Mouse (Mus musculus): ENCODE results near the gene Efhc1. TPM values are rescaled to one million over a fixed set of nuclear protein-coding genes. Genes with fewer than 3 reads are reported as not detected.
A peak's percentile ranks its signal among the peaks of the same experiment; 100 is the strongest.
"Not testable (repeated sequence)": the region's sequence is repeated elsewhere in the genome, so short reads cannot be mapped to it uniquely, and the experiment has no call there.

Gene Efhc1
- 0.88 and 1.3 TPM in 2 replicates for polyA plus RNA-seq (2015; fragmentation: Nextera tagmentation; extraction: Ambion mirVana)

DNA sequence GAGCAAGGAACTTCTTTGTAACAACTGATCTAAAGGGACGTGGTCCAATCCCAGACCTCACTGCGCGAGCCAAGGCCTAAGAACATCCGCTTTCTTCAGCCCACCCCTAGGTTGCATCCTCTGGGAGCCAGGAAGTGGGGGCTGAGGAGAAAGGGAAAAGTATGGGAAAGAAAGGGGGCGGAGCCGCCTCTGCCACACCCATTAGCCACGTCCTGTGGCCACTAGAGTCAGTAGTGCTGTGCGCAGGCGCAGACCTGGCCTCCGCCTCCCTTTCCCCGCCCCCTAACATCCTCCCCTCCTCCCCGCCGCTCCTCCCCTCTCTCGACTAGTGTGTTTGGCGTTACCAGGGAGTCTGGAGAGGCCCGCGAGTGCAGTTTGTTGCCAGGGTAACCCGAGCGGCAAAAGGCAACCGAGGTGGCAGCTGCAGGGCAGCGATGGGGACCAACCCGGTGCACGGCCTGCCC lies at the start of gene Efhc1:
Gene Efhc1, plus strand, starts transcription at position 327 of the 464 bp plus-strand sequence.
- peak; percentile 89 for DNase-seq (ENCODE audit: low spot score)

DNA sequence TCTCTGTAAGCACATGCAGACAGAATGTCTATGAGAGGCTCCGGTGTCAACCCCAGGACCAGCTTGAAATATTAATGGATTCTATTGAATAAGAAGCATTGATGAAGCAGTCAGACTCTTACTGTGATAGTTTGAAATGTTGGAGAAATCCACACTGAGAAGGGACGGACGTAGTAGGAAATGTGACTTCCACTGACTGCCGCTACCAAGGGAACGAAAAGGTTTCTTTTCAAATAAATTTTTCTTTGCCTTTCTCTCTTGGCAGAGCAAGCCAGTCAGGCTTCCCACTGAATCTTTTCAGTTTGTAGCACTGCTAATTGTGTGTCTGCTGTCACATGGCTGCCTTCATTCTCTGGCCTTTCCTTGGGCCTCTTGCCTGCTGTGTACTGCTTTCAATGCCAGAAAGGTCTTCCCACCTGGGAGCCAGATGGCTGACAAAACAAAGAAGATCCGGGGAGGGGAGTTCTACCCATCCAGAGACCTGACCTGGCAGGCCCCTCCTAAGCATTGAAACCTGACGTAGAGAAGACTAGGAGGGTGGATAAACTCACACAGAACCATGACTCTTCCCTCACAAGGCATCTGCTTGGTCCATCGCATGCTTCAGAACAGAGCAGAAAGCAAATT lies 45.8 kb upstream of the Efhc1 start:
- no peak for DNase-seq (ENCODE audit: low spot score)

DNA sequence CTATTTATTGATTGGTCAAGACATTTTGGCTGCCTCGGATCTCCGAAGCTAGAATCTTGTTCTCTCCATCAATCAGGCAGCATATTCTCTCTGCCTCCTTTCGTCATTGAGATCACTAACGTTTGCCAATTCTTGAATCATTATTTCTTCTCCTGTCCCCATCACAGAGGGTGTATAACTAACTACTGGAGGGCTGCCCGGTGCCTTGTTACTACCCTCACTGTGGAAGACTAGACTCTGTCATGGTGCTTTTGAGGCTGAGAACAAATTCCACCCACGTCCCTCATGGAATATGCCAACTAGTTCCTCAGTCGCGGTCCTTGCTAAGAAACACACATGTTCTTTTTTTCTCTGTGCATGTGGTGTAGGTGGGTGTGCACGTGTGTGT lies 45.3 kb upstream of the Efhc1 start:
- DNase-seq (ENCODE audit: low spot score), result no peak

DNA sequence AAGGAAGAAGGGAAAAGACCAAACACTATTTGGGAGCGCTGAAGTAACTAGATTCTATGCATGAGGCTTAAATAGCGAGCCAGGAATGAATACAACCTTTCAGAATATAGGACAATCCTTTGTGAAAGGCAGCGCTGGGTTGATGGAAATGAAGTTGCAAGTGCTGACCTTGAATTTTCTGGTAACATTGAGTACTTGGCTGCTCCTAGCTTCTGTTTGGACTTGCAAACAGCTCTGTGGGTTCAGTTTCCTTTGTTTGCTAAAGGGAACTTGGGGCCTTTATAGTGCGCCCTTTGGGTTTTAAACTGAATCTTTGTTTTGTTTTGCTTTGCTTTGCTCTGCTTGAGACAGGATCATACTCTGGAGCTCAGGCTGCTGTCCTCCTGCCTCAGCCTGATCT lies 42.9 kb upstream of the Efhc1 start:
- DNase-seq (ENCODE audit: low spot score), result no peak

DNA sequence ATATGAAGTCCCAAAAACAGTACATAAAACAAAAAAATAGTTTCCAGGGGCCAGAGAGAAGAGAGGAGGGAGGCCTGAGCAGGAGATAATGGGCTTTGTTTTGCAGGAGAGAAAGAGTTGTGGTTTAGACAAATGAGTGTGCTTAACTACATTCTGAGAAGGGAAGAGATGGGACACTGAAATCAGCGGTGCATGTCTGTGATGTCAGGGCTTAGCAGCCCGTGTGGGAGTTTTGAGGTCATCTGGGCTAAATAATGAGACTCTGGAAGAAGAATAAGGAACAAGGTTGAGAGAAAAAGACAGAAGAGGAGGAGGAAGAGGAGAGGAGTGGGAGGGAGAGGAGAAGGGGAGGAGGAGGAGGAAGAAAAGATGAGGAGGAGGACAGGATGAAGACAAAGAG lies 39.3 kb upstream of the Efhc1 start:
- DNase-seq (ENCODE audit: low spot score), result no peak

DNA sequence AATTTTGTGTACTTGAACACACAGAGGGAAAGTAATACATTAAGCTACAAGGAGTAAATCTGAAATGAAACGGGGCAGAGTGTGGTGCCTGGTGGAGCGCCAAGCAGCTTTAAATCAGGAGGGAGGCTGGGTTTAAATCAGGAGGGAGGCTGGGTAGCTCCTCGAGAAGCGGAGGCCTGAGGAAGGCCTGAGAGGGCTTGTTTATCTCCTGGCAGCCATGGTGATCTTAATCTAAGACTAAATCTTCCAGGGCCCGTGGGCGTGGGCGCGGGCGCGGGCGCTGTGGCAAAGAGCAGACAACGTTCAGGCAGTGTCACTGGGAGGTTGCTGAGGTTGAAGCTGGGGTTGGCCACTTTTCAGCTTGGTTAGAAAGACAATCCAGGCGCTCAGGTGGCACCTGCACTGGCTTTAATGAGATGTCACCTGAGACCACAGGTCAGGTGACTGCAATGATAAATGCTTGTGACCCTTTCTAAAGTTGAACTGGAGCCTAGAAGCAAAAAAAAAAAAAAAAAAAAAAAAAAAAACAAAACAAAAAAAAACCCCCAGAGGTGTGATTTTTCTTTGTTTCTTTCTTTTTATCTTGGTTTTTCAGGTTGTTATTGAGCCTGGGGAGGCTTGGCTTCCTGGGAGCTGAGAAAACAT lies 38.8 kb upstream of the Efhc1 start:
- peak; percentile 16 for DNase-seq (ENCODE audit: low spot score)

DNA sequence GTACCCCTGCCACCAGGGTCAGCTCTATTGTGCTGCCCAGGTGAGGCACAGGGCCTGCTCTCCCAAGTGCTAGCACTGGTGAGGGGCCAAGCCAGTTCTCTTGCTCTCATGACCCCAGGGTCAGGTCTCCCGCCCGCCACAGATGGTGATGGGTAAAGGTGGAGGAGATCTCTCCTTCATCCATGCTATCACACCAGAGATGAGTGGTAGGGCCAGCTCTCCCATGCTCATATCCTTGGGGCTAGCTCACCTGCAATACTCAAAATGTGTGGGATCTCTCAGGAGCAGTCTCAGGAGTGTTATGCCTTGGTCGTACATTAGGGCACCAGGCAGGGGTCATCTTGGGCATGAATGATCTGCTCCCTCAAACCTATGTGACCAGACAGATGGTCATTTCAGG lies 36.7 kb upstream of the Efhc1 start:
- DNase-seq (ENCODE audit: low spot score), result no peak

DNA sequence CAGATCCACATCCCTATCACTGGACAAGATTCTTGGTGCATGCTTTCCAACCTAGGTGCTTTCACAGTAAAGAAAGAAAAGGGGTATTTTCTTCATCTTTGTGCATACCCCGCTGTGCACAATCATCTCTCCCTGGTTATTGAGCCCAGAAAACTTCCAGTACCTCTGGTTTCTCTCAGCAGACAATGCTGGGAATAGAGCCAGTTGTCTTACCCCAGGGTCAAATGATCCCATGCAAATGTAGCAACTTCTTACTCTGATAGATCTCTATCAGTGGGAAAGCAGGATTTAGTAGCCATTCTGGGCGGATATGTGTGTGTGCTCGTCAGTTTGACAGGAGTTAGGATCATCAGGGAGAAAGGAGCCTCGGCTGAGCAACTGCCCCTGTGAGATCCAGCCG lies 35.8 kb upstream of the Efhc1 start:
- DNase-seq (ENCODE audit: low spot score), result no peak

DNA sequence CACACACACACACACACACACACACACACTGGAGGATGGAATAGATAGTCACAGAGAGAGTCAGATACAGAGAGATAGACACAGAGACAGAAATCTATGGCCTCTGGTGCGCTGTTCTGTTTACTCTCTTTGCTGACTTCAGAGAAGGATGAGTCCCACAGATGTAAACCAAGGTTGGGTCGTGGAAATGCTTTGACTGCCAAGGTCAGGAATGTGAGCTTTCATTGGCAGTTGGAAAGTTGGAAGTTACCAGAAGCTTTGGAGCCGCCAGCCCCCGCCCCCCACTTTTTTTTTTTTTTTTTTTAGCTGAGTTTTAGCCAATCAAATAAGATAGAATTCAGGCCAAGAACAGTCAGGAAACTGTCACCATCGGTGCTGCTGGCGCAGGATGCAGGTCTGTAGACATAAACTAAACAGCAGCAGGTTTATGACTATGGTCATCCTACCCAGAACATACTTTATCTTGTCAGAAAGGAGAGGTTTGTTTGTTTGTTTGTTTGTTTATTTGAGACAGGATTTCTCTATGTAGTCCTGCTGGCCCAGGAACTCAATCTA lies 33.9 kb upstream of the Efhc1 start:
- DNase-seq (ENCODE audit: low spot score), result no peak

DNA sequence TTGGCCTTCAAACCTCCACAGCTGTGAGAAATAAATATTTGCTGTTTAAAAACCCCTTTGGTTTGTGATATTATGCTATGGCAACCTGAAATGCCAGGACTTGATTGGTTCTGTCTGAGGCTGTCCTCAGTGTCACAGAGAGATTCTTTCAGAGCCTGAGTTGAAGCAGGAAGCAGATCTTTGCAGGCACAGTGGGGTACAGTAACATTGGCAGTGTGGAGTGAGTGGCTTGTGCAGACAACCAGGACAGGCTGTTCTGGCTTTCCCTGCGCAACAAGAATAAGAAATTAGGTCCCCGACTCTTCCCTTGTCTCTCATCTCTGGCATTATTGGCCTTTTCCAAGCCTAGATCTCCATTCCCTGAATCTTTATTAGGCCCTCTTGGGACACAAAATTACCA lies 31.7 kb upstream of the Efhc1 start:
- no peak for DNase-seq (ENCODE audit: low spot score)

DNA sequence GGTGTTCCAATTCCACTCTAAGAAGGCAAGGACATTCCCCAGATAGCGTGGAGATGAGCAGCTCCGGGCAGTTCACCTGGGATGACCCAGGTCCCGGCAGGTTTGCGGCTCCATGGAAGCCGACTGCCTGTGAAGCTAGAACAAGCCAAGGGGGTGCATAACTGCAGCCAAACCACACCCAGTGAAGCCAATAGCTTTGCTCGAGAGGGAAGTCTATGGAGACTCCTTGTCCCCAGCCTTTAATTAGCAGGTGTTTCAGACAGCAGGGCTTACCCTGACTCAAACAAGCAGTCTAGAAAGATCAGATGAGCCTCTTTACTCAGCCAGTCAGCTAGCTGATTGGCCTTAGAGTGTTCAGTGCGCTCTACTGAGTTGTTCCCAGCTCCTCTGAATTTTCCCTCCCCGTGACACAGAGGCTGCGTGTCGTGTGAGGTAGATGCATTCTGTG lies 30.3 kb upstream of the Efhc1 start:
- no peak for DNase-seq (ENCODE audit: low spot score)

DNA sequence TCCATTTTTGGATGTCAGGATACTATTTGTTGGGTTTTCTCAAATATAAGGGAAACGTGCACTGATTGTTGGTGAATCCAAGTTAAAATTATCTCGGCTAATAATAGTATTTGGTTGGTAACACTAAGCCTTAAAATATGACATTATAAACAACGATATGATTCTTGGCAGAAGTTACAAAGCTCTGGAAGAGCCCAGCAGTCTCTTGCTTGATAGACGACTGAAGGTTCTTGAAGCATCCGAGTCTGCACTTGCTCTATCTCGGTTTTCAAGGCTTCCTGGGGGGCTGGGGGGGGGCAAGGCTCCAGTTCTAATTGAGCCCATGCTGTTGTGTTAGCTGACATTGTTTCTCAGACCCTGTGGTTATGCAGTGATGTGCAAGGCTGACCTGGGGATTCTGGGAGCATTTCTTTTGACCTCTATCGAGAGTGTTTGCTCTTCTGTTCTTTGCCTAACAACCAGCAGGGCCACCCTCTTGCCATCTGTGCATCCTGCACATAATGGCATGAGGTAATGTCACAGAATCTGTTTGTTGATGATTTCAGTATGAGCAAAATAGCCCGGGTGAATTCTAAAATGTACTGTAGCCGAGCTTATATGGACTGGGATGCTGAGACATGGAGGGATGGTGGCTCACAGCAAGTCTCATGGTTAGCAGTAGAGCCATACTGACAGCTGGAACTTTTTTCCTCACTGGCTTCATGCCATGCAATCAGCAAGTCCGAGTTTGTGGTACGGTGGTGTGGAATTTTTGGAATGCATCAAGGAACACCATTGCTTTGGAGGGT lies 28.6 kb upstream of the Efhc1 start:
- DNase-seq (ENCODE audit: low spot score), result no peak

DNA sequence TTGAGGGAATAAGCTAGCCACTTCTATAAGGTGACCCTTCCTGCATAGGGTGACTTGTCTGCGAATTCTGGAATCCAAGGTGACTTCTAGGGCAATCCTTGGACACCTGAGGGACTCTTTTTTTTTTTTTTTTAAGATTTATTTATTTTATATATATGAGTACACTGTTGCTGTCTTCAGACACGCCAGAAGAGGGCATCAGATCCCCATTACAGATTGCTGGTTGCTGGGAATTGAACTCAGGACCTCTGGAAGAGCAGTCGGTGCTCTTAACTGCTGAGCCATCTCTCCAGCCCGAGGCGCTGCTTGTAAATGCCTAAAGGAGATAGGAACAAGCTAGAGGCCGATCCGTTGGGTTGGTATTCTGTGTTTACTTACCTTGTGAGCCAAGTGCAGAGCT lies 26.1 kb upstream of the Efhc1 start:
- not testable (repeated sequence) for DNase-seq (ENCODE audit: low spot score)

DNA sequence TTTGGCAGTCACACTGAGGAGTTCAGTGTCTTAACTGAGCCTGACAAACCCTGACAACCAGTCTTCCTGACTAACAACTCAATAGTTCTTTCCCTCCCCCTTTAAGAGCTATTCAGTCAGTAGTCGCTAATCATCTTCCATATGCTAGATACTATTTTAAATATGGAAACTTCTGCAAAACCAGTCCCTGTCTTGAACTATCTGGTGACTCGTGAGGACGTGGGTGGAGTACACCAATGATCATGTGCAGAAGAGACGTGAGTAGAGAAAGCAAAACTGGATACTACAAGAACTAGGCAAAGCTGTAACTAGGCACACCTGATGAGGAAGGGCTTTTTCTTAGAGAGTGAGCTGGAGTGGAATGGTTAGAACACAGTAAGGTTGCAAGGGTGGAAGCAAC lies 25.5 kb upstream of the Efhc1 start:
- no peak for DNase-seq (ENCODE audit: low spot score)

DNA sequence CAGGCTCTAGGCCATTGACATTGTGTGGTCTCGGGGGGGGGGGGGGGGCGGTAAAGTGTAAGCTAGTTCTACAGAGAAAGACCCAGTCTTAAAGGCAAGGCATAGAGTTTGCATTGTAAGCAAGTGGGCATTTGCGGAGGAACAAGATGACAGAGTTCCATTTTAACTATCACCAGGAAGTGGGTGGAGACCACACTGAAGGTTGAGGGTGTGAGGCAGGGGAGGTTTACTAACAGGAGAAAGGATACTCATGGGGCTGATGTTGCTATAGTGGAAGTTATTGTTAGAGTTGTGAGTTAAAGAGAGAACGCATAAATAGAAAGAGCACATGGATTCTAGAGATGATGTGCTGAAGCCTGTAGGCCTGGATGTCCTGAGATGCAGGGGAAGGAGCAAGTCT lies 25.1 kb upstream of the Efhc1 start:
- DNase-seq (ENCODE audit: low spot score), result no peak

DNA sequence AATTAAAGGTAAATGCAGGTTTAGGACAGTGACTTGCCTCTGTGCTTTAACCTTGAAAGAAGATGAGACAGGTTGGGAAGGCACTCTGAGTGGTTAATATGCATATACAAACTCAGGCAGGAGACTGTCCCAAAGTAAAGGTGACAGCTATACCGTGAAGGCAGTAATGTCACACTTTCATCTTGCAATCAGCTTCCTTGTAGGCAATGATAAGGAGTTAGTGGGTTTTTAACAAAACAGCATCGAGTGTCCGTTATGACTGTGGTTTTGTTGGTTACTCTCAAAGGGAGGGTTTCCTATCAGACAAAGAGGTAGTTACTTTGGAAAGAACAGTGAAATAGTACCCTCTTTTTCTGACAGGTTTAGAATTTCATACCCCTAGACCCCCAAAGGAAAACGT lies 22.9 kb upstream of the Efhc1 start:
- no peak for DNase-seq (ENCODE audit: low spot score)

DNA sequence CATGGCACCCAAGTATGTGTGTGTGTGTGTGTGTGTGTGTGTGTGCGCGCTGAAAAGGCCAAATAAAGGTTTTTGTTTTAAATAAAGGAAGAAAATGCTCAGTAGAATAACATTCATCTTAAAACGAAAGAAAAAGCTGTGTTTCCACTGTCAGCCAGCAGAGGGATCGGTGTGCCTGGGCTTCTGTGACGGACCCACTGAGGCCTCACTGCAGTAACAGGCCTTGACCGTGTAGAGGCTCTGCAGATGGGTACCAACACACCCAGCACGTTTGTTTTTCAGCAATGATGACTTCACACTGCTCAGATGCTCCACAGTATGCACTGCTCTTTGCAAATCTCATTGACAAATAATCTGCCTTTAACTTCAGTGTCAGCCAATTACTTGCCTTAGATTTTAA lies 18.0 kb upstream of the Efhc1 start:
- peak; percentile 78 for DNase-seq (ENCODE audit: low spot score)

DNA sequence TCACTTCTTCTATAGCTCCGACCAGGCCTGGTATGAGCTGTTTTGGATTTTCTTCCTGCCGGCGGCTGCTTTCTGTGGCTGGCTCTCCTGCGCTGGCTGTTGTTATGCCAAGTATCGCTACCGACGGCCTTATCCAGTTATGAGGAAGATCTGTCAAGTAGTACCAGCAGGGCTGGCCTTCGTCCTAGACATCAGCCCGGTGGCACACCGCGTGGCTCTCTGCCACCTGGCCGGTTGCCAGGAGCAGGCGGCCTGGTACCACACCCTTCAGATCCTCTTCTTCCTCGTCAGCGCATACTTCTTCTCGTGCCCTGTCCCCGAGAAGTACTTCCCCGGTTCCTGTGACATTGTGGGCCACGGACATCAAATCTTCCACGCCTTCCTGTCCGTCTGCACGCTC lies 16.3 kb upstream of the Efhc1 start:
- DNase-seq (ENCODE audit: low spot score), result no peak

DNA sequence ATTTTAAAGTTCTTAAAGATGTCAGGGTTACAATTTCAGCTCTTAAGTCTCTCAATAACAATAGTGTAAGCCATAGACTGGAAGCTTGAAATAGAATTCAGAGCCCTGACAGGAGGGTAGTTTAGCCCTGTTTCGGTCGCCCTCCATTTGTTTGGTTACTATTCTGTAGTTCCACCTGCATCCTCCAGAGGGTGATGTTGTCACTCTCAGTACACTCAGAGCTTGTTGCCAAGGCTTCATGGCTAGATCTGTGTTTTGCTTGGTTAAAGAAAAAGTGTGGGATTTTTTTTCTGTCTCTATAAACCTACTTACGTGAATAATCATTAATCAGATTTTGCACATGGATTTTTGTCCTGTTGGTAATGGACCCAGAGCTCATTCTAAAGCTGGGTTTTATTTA lies 12.4 kb upstream of the Efhc1 start:
- DNase-seq (ENCODE audit: low spot score), result peak; percentile 80

DNA sequence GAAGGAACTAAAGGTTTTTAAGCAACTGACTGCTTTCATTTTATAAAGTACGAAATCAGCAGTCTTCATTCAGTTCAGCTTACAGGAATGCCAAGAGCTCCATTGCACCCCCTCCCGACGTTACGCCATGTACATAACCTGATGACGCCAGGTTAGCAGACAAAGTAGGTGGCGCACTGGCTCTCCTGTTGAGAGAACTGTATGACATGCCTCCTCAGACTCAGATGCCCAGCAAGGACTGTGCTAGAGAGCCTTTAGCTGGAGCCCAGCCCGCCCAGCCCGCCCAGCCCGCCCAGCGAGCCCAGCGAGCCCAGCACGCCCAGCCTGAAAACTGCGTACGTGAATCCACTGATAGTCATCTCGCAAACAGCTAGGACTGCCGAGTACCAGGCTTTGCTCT lies 11.3 kb upstream of the Efhc1 start:
- DNase-seq (ENCODE audit: low spot score), result no peak

DNA sequence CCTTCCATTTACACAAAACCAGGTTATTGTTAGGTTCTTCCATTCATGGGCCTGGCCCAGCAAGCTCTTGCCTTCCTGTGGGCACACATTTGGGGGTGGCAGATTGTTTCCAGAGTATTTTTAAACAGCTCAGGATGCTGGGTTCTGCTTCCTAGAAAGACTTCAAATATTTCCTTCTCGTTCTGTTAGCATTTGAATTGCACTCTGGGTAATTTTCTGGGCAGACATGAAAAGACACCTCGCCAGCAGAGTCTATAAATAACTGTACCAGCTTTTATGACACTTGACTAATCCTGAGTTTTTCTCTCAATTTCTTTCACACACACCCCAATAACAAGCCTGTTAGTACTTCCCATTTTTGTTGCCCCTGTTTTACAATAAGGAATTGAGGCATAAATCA lies 10.1 kb upstream of the Efhc1 start:
- DNase-seq (ENCODE audit: low spot score), result peak; percentile 14

DNA sequence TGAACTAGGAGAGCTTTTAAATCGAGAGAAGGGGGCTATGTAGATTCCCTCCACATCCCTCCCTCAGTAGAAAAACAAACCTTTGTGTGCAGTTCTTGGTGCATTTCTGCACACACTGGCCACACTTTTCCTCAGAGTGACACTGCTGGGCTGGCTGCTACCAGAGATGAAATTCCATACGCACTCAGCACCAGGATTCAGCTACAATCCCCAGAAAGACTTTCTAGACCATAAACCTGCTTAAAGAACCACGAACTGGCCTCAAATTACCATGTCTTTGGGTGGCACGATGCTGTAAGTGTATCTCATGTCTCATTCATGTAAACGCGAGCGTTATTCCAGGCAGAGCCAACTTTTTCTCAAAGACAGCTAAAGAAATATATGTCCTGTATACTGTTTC lies 9.6 kb upstream of the Efhc1 start:
- DNase-seq (ENCODE audit: low spot score), result no peak
